Mouse (Mus musculus) erythroblast, embryonic 14.5 days (primary cell): ENCODE data around the gene Relt. TPM values are rescaled to one million over a fixed set of nuclear protein-coding genes. Genes with fewer than 3 reads are reported as not detected.
"Not testable (repeated sequence)": the region's sequence is repeated elsewhere in the genome, so short reads cannot be mapped to it uniquely, and the experiment has no call there.

Source experiments
- H3K27me3 ChIP-seq: 2 replicates; pipeline ENCODE4 v1.6.1; 2012; ENCODE audit warnings: inconsistent platforms; ENCODE audit not compliant: control insufficient read depth
- H3K36me3 ChIP-seq: 2 replicates; pipeline ENCODE4 v1.6.1; 2012; ENCODE audit warnings: mild to moderate bottlenecking, inconsistent platforms; ENCODE audit not compliant: control insufficient read depth
- H3K4me1 ChIP-seq: 2 replicates; pipeline ENCODE4 v1.6.1; 2012; ENCODE audit warnings: inconsistent platforms; ENCODE audit not compliant: control insufficient read depth
- H3K4me3 ChIP-seq: replicated peaks from 2 replicates; pipeline ENCODE3; 2012; ENCODE audit warnings: moderate library complexity, mild to moderate bottlenecking, inconsistent platforms
- H3K9me3 ChIP-seq: 2 replicates; pipeline ENCODE4 v1.6.1; 2012; ENCODE audit warnings: low read length, inconsistent platforms, mixed read lengths; ENCODE audit not compliant: control insufficient read depth
- GATA1 ChIP-seq: IDR thresholded peaks from 2 replicates; pipeline ENCODE4 v1.6.1; 2012; ENCODE audit warnings: low read length, inconsistent platforms, mixed read lengths
- TAL1 ChIP-seq: IDR thresholded peaks from 3 replicates; pipeline ENCODE4 v1.6.1; 2012; ENCODE audit warnings: low read length, inconsistent platforms, mixed read lengths
- polyA plus RNA-seq: library from polyadenylated mRNA; stranded (reverse); fragments of >175 nt; gene quantifications from 2 replicates; pipeline ENCODE4 v1.2.3, GENCODE M21; 2012

Relt gene
- polyA plus RNA-seq, 1 experiment: 17.6 TPM

GRCm38 (mm10) chr7:100854137-100854814 lies 9.0 kb downstream of the Relt start:
- TF ChIP-seq GATA1 (no peak), TAL1 (no peak)
- Histone ChIP-seq H3K4me1 (peaks cover 82% of the 10 kb centered on the region), H3K9me3 (no peaks in the 10 kb centered on the region), H3K36me3 (peaks cover 100% of the 10 kb centered on the region), H3K4me3 (no peak overlapping the region), H3K27me3 (no peaks in the 10 kb centered on the region)

GRCm38 (mm10) chr7:100853396-100853795 lies 9.8 kb downstream of the Relt start:
- H3K4me3 ChIP-seq: no peak overlapping the region
- H3K4me1 ChIP-seq: peaks cover 82% of the 10 kb centered on the region
- TF ChIP-seq TAL1 (no peak), GATA1 (no peak)
- H3K27me3 ChIP-seq: no peaks in the 10 kb centered on the region
- H3K9me3 ChIP-seq: no peaks in the 10 kb centered on the region
- H3K36me3 ChIP-seq: peaks cover 100% of the 10 kb centered on the region

- Histone ChIP-seq H3K27me3 (no peaks in the 10 kb centered on the region), H3K36me3 (peaks cover 100% of the 10 kb centered on the region), H3K4me3 (no peak overlapping the region), H3K9me3 (no peaks in the 10 kb centered on the region), H3K4me1 (peaks cover 82% of the 10 kb centered on the region)
- TF ChIP-seq TAL1 (no peak), GATA1 (no peak)
Observed at GRCm38 (mm10) chr7:100851481-100852356, 11.5 kb downstream of the Relt start.

- no peaks in the 10 kb centered on the region for H3K27me3 ChIP-seq
- no peaks in the 10 kb centered on the region for H3K9me3 ChIP-seq
- H3K4me3 ChIP-seq: no peak overlapping the region
- peaks cover 82% of the 10 kb centered on the region for H3K4me1 ChIP-seq
- peaks cover 100% of the 10 kb centered on the region for H3K36me3 ChIP-seq
- TF ChIP-seq GATA1 (no peak), TAL1 (no peak)
Observed at GRCm38 (mm10) chr7:100849508-100849907, 13.7 kb downstream of the Relt start.

GRCm38 (mm10) chr7:100848744-100849143 lies 14.5 kb downstream of the Relt start:
- Histone ChIP-seq H3K4me1 (peaks cover 82% of the 10 kb centered on the region), H3K36me3 (peaks cover 100% of the 10 kb centered on the region), H3K4me3 (no peak overlapping the region)

GRCm38 (mm10) chr7:100847131-100847530 lies 16.1 kb downstream of the Relt start:
- peaks cover 12% of the 10 kb centered on the region for H3K9me3 ChIP-seq
- H3K4me3 ChIP-seq: no peak overlapping the region
- TF ChIP-seq GATA1: no peak
- TF ChIP-seq TAL1: no peak
- peaks cover 83% of the 10 kb centered on the region for H3K4me1 ChIP-seq
- H3K36me3 ChIP-seq: peaks cover 97% of the 10 kb centered on the region
- no peaks in the 10 kb centered on the region for H3K27me3 ChIP-seq

More at GRCm38 (mm10) chr7:100848744-100849143, 14.5 kb downstream of the Relt start:
- no peaks in the 10 kb centered on the region for H3K27me3 ChIP-seq
- H3K9me3 ChIP-seq: no peaks in the 10 kb centered on the region
- TF ChIP-seq TAL1 (no peak), GATA1 (no peak)

GRCm38 (mm10) chr7:100846033-100846432 lies 17.2 kb downstream of the Relt start:
- peaks cover 92% of the 10 kb centered on the region for H3K36me3 ChIP-seq
- H3K9me3 ChIP-seq: peaks cover 16% of the 10 kb centered on the region
- peaks cover 88% of the 10 kb centered on the region for H3K4me1 ChIP-seq
- H3K27me3 ChIP-seq, H3K4me3 ChIP-seq: not testable (repeated sequence)

- Histone ChIP-seq H3K9me3 (peaks cover 16% of the 10 kb centered on the region), H3K4me1 (peaks cover 93% of the 10 kb centered on the region), H3K36me3 (peaks cover 92% of the 10 kb centered on the region), H3K27me3 (no peaks in the 10 kb centered on the region), H3K4me3 (no peak overlapping the region)
- TF ChIP-seq TAL1 (peak; percentile 67), GATA1 (no peak)
Observed at GRCm38 (mm10) chr7:100845412-100845811, 17.8 kb downstream of the Relt start.

GRCm38 (mm10) chr7:100845026-100845400 lies 18.2 kb downstream of the Relt start:
- peaks cover 91% of the 10 kb centered on the region for H3K36me3 ChIP-seq
- H3K4me1 ChIP-seq: peaks cover 94% of the 10 kb centered on the region
- H3K4me3 ChIP-seq: peak overlapping the region; percentile 56
- H3K9me3 ChIP-seq: peaks cover 16% of the 10 kb centered on the region
- no peaks in the 10 kb centered on the region for H3K27me3 ChIP-seq
- no peak for TF ChIP-seq GATA1
- TF ChIP-seq TAL1: no peak
